Mouse (Mus musculus) myocyte (in vitro differentiated cells): ENCODE results near the gene Rere.

Source experiments
- CEBPB ChIP-seq: IDR thresholded peaks from 2 replicates; pipeline ENCODE4 v1.6.1; 2011; ENCODE audit warnings: mild to moderate bottlenecking, moderate library complexity; ENCODE audit not compliant: poor library complexity, insufficient read depth, severe bottlenecking
- MYOD1 ChIP-seq, 3 experiments: IDR thresholded peaks; one replicate each; pipeline ENCODE4 v1.6.1; 2011; ENCODE audit warnings: control low read depth in 2 of 3, low read depth in 2 of 3, mild to moderate bottlenecking in 2 of 3, moderate library complexity in 1 of 3; ENCODE audit not compliant: insufficient read length in 2 of 3, control insufficient read depth in 1 of 3
- MYOG ChIP-seq, 3 experiments: IDR thresholded peaks; one replicate each; pipeline ENCODE4 v1.6.1; 2011; ENCODE audit warnings: control low read depth in 2 of 3, low read depth in 2 of 3, mild to moderate bottlenecking in 2 of 3; ENCODE audit not compliant: insufficient read length in 2 of 3, control insufficient read depth in 1 of 3, insufficient read depth in 1 of 3
- POLR2A ChIP-seq: IDR thresholded peaks from one replicate; pipeline ENCODE4 v1.6.1; 2011; ENCODE audit warnings: low read depth, mild to moderate bottlenecking, control low read depth, moderate library complexity; ENCODE audit not compliant: insufficient read length

GRCm38 (mm10) chr4:150366510-150367208 lies 85.2 kb downstream of the Rere start:
- no peak for TF ChIP-seq POLR2A
- no peak for TF ChIP-seq MYOG (IDR thresholded peaks at IDR 0.05; ENCODE audit: control insufficient read depth in 1 of 3, insufficient read depth in 1 of 3, insufficient read length in 2 of 3, low read depth in 2 of 3)
- no peak for TF ChIP-seq MYOD1 (IDR thresholded peaks at IDR 0.05; ENCODE audit: control insufficient read depth in 1 of 3, insufficient read length in 2 of 3, low read depth in 2 of 3)
- no peak for TF ChIP-seq CEBPB
